Mouse (Mus musculus) forebrain, embryonic 14.5 days (tissue): Measurements from ENCODE around the gene C1qtnf2. TPM values are rescaled to one million over a fixed set of nuclear protein-coding genes. Genes with fewer than 3 reads are reported as not detected.
A peak's percentile ranks its signal among the peaks of the same experiment; 100 is the strongest.

Experiments used
- ATAC-seq: fragments of 200-750 bp; cut with Nextera tagmentation; 2 replicates; pipeline ENCODE4 v1.8.0; 2017; ENCODE audit warnings: mild to moderate bottlenecking, moderate library complexity
- DNase-seq: peaks from one replicate; pipeline ENCODE4 v3.0.0-alpha.2; 2015; ENCODE audit warnings: low spot score
- H3K27ac ChIP-seq: fragments of 300-500 bp; sonication (generic); 2 replicates; pipeline ENCODE4 v1.5.1; 2014; ENCODE audit warnings: low read depth, mild to moderate bottlenecking, control low read depth, low read length, moderate library complexity
- H3K27me3 ChIP-seq: fragments of 300-500 bp; sonication (generic); replicated peaks from 2 replicates; pipeline ENCODE4 v1.6.1; 2014; ENCODE audit warnings: low read length, control low read depth, mixed read lengths; ENCODE audit not compliant: control insufficient read depth, insufficient read depth
- H3K36me3 ChIP-seq: fragments of 300-500 bp; sonication (generic); 2 replicates; pipeline ENCODE4 v1.6.1; 2014; ENCODE audit warnings: low read length, control low read depth; ENCODE audit not compliant: control insufficient read depth, insufficient read depth
- H3K4me1 ChIP-seq: fragments of 300-500 bp; sonication (generic); 2 replicates; pipeline ENCODE4 v1.6.1; 2014; ENCODE audit warnings: antibody characterized with exemption, low read length, control low read depth; ENCODE audit not compliant: control insufficient read depth, insufficient read depth
- H3K4me2 ChIP-seq: fragments of 300-500 bp; sonication (generic); 2 replicates; pipeline ENCODE4 v1.6.1; 2014; ENCODE audit warnings: mild to moderate bottlenecking, control low read depth, low read length
- H3K4me3 ChIP-seq: fragments of 300-500 bp; sonication (generic); 2 replicates; pipeline ENCODE4 v1.5.1; 2014; ENCODE audit warnings: low read depth, low read length, control low read depth
- H3K9ac ChIP-seq: fragments of 300-500 bp; sonication (generic); 2 replicates; pipeline ENCODE4 v1.6.1; 2014; ENCODE audit warnings: mild to moderate bottlenecking, low read length, control low read depth, moderate library complexity
- H3K9me3 ChIP-seq: fragments of 300-500 bp; sonication (generic); replicated peaks from 2 replicates; pipeline ENCODE4 v1.6.1; 2016; ENCODE audit warnings: low read length, control low read depth, mixed read lengths; ENCODE audit not compliant: control insufficient read depth
- WGBS: fragments of 180-500 bp; shearing (Covaris S2); extraction: QIAGEN DNeasy Blood & Tissue Kit; methylation state at CpG from one replicate; pipeline ENCODE4 v1.1.7; 2014; 5-methylcytosine and 5-hydroxymethylcytosine counted together
- polyA plus RNA-seq: library from polyadenylated mRNA; unstranded; fragments of >200 nt; fragmentation: Nextera tagmentation; extraction: Ambion mirVana; gene quantifications from 2 replicates; pipeline ENCODE4 v1.2.1, GENCODE M21; 2014

The C1qtnf2 gene
- polyA plus RNA-seq, 1 experiment from 2014 or later, result 5.6 TPM

DNA sequence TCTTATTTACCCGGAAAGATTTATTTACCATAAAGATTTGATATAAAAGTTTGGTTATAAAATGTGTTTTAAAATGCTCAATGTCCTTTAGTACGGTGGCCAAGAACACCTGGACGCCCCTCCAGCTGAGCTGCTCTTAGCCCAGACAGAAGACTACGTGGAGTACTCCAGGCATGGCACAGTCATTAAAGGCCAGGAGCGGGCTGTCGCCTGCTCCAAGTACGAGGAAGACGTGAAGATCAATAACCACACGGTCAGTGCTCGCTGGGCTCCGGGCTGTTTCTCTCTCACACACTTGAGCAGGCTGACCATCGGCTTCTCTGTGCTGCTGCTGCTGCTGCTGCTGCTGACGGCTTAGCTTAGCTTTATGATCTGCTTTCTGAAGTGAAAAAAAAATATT lies 30.9 kb upstream of the C1qtnf2 start:
- H3K4me3 ChIP-seq, result no peak overlapping the region

DNA sequence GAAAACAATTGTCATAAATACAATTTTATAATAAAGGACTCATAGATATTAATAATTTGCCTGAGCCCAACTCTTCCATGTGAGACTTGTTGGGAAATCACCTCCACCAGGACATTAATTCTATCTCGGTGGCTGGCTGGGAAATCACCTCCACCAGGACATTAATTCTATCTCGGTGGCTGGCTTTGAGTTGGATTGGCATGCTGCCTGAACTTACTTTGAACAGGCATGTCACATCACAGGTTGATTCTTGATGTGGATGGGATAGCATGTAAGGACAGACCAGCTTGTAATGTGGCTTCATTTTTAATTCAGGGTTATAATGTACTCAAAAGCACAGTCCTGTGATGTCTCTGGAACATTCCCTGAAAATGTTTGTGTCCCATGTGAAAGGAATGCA lies 24.2 kb upstream of the C1qtnf2 start:
- Histone ChIP-seq H3K27ac (no peak overlapping the region), H3K36me3 (peaks cover 30% of the 10 kb centered on the region), H3K9ac (no peak overlapping the region), H3K4me2 (no peak overlapping the region), H3K27me3 (no peaks in the 10 kb centered on the region), H3K4me1 (no peaks in the 10 kb centered on the region), H3K9me3 (no peaks in the 10 kb centered on the region), H3K4me3 (no peak overlapping the region)
- DNase-seq (no peak), ATAC-seq (no peak)
- WGBS, result 83% methylated on average over 2 of the region's 2 CpGs

More for the DNA sequence above, 30.9 kb upstream of the C1qtnf2 start:
- Histone ChIP-seq H3K27ac (no peak overlapping the region), H3K4me2 (no peak overlapping the region), H3K36me3 (peaks cover 96% of the 10 kb centered on the region), H3K27me3 (no peaks in the 10 kb centered on the region), H3K9ac (no peak overlapping the region), H3K9me3 (no peaks in the 10 kb centered on the region), H3K4me1 (no peaks in the 10 kb centered on the region)
- no peak for DNase-seq
- no peak for ATAC-seq
- 97% methylated on average over 13 of the region's 13 CpGs for WGBS

DNA sequence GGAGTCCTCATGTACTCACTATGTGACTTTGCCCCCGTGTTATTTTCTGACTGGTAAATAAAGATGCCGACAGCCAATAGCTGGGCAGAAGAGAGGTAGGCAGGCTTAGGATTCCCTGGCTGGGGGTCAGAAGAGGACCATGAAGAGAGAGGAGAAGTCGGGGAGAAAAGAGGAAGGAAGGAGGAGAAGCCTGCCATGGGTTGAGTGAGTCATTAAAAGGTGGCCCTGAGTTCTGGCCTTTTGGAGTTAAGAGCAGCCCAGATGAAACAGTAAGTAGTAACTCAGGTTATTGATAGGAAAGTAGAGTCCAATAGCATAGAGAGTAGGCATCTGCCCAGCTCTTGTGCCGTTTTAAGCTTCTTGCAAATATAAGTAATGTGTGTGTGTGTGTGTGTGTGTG lies 22.8 kb upstream of the C1qtnf2 start:
- Histone ChIP-seq H3K27me3 (no peaks in the 10 kb centered on the region), H3K9ac (no peak overlapping the region), H3K9me3 (no peaks in the 10 kb centered on the region), H3K4me3 (no peak overlapping the region), H3K36me3 (peaks cover 17% of the 10 kb centered on the region), H3K4me2 (no peak overlapping the region), H3K4me1 (no peaks in the 10 kb centered on the region), H3K27ac (no peak overlapping the region)
- ATAC-seq (no peak), DNase-seq (no peak)
- 69% methylated on average over 4 of the region's 4 CpGs for WGBS

DNA sequence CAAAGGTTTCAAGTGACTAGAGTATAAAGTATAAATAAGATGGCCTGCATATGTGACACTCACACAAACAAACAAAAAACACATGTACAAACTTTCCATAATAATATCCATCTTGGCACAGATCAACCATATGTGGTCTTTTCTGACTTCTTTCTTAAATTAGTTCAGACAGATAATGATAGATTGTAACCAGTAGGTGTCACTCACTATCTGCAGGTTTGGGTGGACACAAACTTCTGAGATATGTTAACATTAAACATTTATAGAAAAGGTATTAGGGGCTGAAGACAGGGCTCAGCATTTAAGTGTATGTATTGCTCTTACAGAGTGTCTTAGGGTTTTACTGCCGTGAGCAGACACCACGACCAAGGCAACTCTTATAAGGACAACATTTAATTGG lies 21.8 kb upstream of the C1qtnf2 start:
- no peak overlapping the region for H3K4me3 ChIP-seq
- no peaks in the 10 kb centered on the region for H3K4me1 ChIP-seq
- no peaks in the 10 kb centered on the region for H3K27me3 ChIP-seq
- peaks cover 7% of the 10 kb centered on the region for H3K36me3 ChIP-seq
- no peak overlapping the region for H3K4me2 ChIP-seq
- no peak for ATAC-seq
- no peak for DNase-seq
- H3K9ac ChIP-seq, result no peak overlapping the region
- WGBS, result 83% methylated on average over 2 of the region's 2 CpGs
- H3K27ac ChIP-seq, result no peak overlapping the region
- H3K9me3 ChIP-seq, result no peaks in the 10 kb centered on the region

DNA sequence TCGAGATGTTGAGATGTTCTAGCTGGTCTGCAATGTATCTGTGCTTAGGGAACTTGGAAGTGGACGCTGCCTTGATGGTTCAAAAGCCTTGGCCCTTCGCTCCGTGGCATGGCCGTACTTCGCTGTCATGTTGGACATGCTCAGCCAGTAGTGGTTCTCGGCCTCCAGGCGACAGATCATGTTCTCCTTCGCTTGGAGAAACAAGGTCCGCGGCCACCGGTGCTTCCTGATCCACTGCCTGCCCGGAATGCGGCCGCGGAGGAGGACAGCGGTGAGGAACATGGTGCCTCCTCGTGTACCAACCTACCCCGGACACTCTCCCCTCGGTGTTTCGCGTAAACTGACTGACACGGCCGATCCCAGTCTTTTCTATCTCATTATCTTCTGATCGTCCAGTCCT lies 10.9 kb upstream of the C1qtnf2 start:
- Histone ChIP-seq H3K4me2 (no peak overlapping the region), H3K9ac (no peak overlapping the region), H3K9me3 (no peaks in the 10 kb centered on the region), H3K36me3 (no peaks in the 10 kb centered on the region), H3K4me3 (no peak overlapping the region), H3K27ac (no peak overlapping the region), H3K4me1 (no peaks in the 10 kb centered on the region), H3K27me3 (no peaks in the 10 kb centered on the region)
- 95% methylated on average over 25 of the region's 25 CpGs for WGBS
- DNase-seq, result no peak
- no peak for ATAC-seq

DNA sequence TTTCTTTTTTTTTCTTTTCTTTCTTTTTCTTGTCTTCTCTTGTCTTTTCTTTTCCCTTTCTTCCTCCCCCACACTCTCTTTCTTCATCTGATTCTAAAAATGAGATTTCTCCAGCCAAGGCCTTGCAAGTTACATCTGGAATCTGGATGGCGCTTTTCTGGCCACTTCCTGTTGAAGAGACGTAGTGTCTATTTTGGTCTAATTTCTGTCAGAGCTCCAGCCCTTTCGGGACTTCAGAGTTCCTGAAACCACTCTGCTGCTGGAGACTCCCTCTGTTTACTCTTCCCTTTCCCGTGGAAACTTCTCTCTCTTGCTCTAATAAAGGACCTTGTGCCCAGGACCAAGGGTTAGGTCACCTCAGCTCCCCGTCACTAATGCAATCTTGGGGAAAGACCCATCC lies 4.0 kb upstream of the C1qtnf2 start:
- Histone ChIP-seq H3K9me3 (no peaks in the 10 kb centered on the region), H3K27me3 (no peaks in the 10 kb centered on the region), H3K4me2 (no peak overlapping the region), H3K9ac (no peak overlapping the region), H3K36me3 (no peaks in the 10 kb centered on the region), H3K4me1 (peaks cover 5% of the 10 kb centered on the region; the same call in 1 of the 2 replicates), H3K27ac (no peak overlapping the region), H3K4me3 (no peak overlapping the region)
- ATAC-seq (no peak), DNase-seq (no peak)
- WGBS, result 82% methylated on average over 5 of the region's 5 CpGs

DNA sequence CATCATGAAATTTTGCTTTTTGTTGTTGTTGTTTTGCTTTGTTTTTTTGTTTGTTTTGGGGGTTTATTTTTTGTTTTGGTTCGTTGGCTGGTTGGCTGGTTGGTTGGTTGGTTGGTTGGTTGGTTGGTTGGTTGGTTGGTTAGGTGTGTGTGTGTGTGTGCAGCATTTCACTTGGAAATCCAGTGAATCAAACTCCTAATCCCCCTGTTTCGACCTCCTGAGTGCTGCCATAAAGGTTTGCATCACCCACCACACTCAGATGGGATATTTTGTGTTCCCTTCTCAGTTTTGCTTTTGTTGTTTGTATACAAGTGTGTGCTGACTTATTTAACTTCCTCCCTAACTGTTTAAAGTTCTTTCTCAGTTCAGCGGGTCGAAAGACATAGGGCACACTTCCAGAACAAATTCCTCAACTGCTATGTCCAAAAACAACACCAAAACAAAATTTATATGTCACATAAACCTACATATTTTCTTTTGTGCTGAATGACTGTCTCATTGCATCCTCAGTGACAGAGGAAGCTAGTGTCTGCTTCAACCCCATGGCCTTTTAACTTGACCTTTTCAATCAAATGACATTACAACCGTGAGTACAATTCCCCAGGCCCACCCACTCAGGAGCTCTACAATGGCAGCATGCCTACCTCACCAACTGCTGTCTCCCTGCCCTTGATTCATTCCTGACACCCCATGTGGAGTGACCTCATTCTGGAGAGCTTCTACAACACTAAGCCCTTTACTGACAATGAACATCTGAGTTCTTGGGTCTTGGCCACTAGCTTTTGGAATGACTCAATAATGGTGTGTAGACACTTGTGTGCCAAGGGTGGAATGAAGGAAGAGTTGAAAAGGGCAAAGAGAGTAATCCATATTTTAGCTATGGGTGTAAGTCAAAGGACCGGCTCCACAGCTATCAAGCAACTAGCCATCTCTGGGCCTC lies 2.9 kb upstream of the C1qtnf2 start:
- no peak overlapping the region for H3K27ac ChIP-seq
- H3K36me3 ChIP-seq, result no peaks in the 10 kb centered on the region
- H3K4me2 ChIP-seq, result no peak overlapping the region
- WGBS, result 72% methylated on average over 6 of the region's 6 CpGs
- DNase-seq, result no peak
- no peaks in the 10 kb centered on the region for H3K9me3 ChIP-seq
- no peak overlapping the region for H3K9ac ChIP-seq
- H3K4me3 ChIP-seq, result no peak overlapping the region
- ATAC-seq, result no peak
- H3K27me3 ChIP-seq, result no peaks in the 10 kb centered on the region
- H3K4me1 ChIP-seq, result peaks cover 5% of the 10 kb centered on the region; the same call in 1 of the 2 replicates

DNA sequence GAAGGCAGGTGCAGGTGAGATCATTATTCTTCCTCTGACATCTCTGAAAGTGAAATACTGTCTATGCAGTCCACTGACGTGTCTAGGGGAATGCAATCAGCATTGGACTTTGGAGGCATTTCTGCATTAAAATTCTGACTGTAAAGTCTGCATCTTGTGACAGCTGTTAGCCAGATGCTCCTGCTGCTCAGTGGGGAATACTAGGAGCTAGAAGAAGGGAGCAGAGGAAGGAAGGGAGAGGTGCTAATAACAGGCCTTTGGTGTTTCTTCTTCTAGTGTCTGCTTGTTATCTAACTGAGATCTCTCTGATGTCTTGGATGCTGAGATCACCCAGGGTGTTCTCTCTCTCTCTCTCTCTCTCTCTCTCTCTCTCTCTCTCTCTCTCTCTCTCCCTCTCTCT lies 961 bp upstream of the C1qtnf2 start:
- DNase-seq (no peak), ATAC-seq (no peak)
- Histone ChIP-seq H3K4me1 (peaks cover 5% of the 10 kb centered on the region; the same call in 1 of the 2 replicates), H3K4me3 (no peak overlapping the region), H3K9me3 (no peaks in the 10 kb centered on the region), H3K27me3 (no peaks in the 10 kb centered on the region), H3K9ac (no peak overlapping the region), H3K36me3 (no peaks in the 10 kb centered on the region), H3K4me2 (no peak overlapping the region), H3K27ac (no peak overlapping the region)
- WGBS, result 76% methylated on average over 1 of the region's 1 CpGs

DNA sequence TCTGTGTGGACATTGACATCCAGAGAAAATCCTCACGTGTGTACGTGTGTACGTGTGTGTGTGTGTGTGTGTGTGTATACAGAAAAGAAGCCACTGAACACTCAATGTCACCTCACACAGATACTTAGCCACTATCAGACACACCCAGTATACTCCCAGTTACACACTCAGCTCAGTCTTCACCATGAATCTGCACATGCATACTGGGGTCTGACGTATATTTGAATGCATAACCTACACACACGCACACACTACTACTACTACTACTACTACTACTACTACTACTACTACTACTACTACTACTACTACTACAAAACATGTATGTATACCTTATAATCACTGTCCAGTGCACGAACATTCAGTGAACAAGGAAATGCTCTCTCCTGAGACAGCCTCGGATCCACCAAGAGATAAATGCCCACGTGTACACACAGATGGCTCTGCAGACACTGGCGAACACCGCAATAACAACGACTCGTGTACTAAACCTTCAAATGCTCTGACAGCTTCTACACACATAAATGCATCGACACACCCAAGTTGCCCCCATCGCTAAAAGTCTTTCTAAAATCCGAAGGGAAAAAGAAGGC lies 346 bp upstream of the C1qtnf2 start:
- H3K36me3 ChIP-seq, result no peaks in the 10 kb centered on the region
- H3K27ac ChIP-seq, result no peak overlapping the region
- no peak for DNase-seq
- H3K9ac ChIP-seq, result peak overlapping the region; percentile 60
- peak overlapping the region; percentile 27 for H3K4me3 ChIP-seq
- WGBS, result 55% methylated on average over 15 of the region's 15 CpGs
- H3K9me3 ChIP-seq, result no peaks in the 10 kb centered on the region
- H3K4me2 ChIP-seq, result peak overlapping the region; percentile 59
- no peaks in the 10 kb centered on the region for H3K27me3 ChIP-seq
- peak; percentile 55 for ATAC-seq
- peaks cover 5% of the 10 kb centered on the region; the same call in 1 of the 2 replicates for H3K4me1 ChIP-seq
